Mouse (Mus musculus): ENCODE measurements around the gene Vps13d. TPM values are rescaled to one million over a fixed set of nuclear protein-coding genes. Genes with fewer than 3 reads are reported as not detected.

Gene Vps13d
- total RNA-seq, 1 experiment from 2014 or later, result 101 TPM

GRCm38 (mm10) chr4:144996996-144997820 lies 197.6 kb downstream of the Vps13d start:
- ATAC-seq (ENCODE audit: extremely low read depth, insufficient number of reproducible peaks, low FRiP score, poor library complexity, severe bottlenecking), result no peak

GRCm38 (mm10) chr4:144995826-144996225 lies 199.0 kb downstream of the Vps13d start:
- ATAC-seq (ENCODE audit: extremely low read depth, insufficient number of reproducible peaks, low FRiP score, poor library complexity, severe bottlenecking), result no peak

GRCm38 (mm10) chr4:144993047-144993917 lies 201.5 kb downstream of the Vps13d start:
- ATAC-seq (ENCODE audit: extremely low read depth, insufficient number of reproducible peaks, low FRiP score, poor library complexity, severe bottlenecking), result no peak

GRCm38 (mm10) chr4:144992413-144992812 lies 202.4 kb downstream of the Vps13d start:
- no peak for ATAC-seq (ENCODE audit: extremely low read depth, insufficient number of reproducible peaks, low FRiP score, poor library complexity, severe bottlenecking)

- ATAC-seq (ENCODE audit: extremely low read depth, insufficient number of reproducible peaks, low FRiP score, poor library complexity, severe bottlenecking), result 0 out of 2 replicates have a peak, but pooled peaks have one; percentile 21
Observed at GRCm38 (mm10) chr4:144988443-144989206, 206.2 kb downstream of the Vps13d start.

- peak; percentile 57 for ATAC-seq (ENCODE audit: extremely low read depth, insufficient number of reproducible peaks, low FRiP score, poor library complexity, severe bottlenecking)
Observed at GRCm38 (mm10) chr4:144986016-144986805, 208.6 kb downstream of the Vps13d start.

- ATAC-seq (ENCODE audit: extremely low read depth, insufficient number of reproducible peaks, low FRiP score, poor library complexity, severe bottlenecking), result no peak
Observed at GRCm38 (mm10) chr4:144983821-144984371, 210.9 kb downstream of the Vps13d start.

GRCm38 (mm10) chr4:144983228-144983744 lies 211.5 kb downstream of the Vps13d start:
- no peak for ATAC-seq (ENCODE audit: extremely low read depth, insufficient number of reproducible peaks, low FRiP score, poor library complexity, severe bottlenecking)

- no peak for ATAC-seq (ENCODE audit: extremely low read depth, insufficient number of reproducible peaks, low FRiP score, poor library complexity, severe bottlenecking)
Observed at GRCm38 (mm10) chr4:144980811-144981551, 213.8 kb downstream of the Vps13d start.

GRCm38 (mm10) chr4:144980110-144980509 lies 214.7 kb downstream of the Vps13d start:
- ATAC-seq (ENCODE audit: extremely low read depth, insufficient number of reproducible peaks, low FRiP score, poor library complexity, severe bottlenecking), result no peak

- ATAC-seq (ENCODE audit: extremely low read depth, insufficient number of reproducible peaks, low FRiP score, poor library complexity, severe bottlenecking), result no peak
Observed at GRCm38 (mm10) chr4:144978039-144978438, 216.8 kb downstream of the Vps13d start.

GRCm38 (mm10) chr4:144977057-144977456 lies 217.7 kb downstream of the Vps13d start:
- no peak for ATAC-seq (ENCODE audit: extremely low read depth, insufficient number of reproducible peaks, low FRiP score, poor library complexity, severe bottlenecking)

GRCm38 (mm10) chr4:144975505-144975904 lies 219.3 kb downstream of the Vps13d start:
- no peak for ATAC-seq (ENCODE audit: extremely low read depth, insufficient number of reproducible peaks, low FRiP score, poor library complexity, severe bottlenecking)

GRCm38 (mm10) chr4:144974458-144974857 lies 220.3 kb downstream of the Vps13d start:
- no peak for ATAC-seq (ENCODE audit: extremely low read depth, insufficient number of reproducible peaks, low FRiP score, poor library complexity, severe bottlenecking)

- peak; percentile 29; the same call in 1 of the 2 replicates for ATAC-seq (ENCODE audit: extremely low read depth, insufficient number of reproducible peaks, low FRiP score, poor library complexity, severe bottlenecking)
Observed at GRCm38 (mm10) chr4:144972948-144973720, 221.7 kb downstream of the Vps13d start.

GRCm38 (mm10) chr4:144971048-144971447 lies 223.8 kb downstream of the Vps13d start:
- ATAC-seq (ENCODE audit: extremely low read depth, insufficient number of reproducible peaks, low FRiP score, poor library complexity, severe bottlenecking), result peak; percentile 32; the same call in 1 of the 2 replicates

Data from neutrophil, adult 5-6 weeks (primary cell).